Mouse (Mus musculus): Measurements from ENCODE around the gene Tmem199.
A peak's percentile ranks its signal among the peaks of the same experiment; 100 is the strongest.
"Not testable (repeated sequence)": the region's sequence is repeated elsewhere in the genome, so short reads cannot be mapped to it uniquely, and the experiment has no call there.

The Tmem199 gene

DNA sequence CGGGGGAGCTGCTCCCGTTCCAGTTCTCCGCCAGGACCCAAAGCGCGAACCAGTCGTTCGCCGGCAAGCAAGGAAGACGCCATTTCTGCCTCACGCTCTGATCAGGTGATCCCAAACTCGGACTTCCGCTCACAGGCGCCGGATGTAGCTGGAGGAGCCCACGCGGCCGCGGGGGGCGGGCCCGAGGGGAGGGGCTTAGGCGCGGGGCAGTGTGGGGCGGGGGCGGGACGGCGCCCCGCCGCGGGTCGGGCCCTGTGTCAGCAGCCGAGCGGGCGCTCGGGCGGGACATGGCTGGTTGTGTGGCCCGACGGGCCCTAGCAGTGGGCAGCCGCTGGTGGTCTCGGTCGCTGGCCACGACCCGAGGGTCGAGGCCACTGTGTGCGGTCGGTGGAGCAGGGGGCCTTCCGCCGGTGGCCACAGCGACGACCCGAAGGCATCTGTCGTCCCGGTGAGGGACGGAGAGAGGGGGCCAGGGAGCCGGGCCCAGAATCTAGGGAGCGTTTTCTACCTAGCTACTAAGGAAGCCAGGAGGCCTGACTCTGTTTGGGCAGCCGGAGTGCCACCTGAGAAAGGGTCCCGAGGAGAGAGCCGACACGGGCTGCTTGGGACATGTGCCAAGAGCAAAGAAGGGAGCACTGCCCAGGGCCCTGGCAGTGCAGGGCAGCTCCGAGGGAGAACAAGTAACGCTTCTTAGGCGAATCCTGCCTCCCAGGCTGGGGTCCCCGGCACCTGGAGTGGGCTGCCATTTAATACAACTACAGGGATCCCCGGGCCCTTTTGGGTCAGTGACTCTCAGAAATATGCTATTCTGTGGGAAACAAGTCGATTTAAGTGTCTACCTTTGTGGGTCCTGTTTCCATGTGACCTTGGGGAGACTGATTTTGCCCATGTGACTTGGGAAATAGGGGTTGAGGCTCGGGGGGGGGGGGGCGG lies at the start of gene Tmem199, which contains the start of gene Poldip2:
TSS of gene Tmem199 (minus strand) at position 148 of the 933 bp plus-strand sequence.
TSS of gene Poldip2 (plus strand) at position 169 of the 933 bp plus-strand sequence.
- peak; percentile 87 to 91 for DNase-seq (ENCODE audit: low spot score in 2 of 2)

- DNase-seq (ENCODE audit: low spot score in 2 of 2) = peak; percentile 44 to 56
Observed at GRCm38 (mm10) chr11:78560447-78560846, 48.5 kb upstream of the Tmem199 start.

DNA sequence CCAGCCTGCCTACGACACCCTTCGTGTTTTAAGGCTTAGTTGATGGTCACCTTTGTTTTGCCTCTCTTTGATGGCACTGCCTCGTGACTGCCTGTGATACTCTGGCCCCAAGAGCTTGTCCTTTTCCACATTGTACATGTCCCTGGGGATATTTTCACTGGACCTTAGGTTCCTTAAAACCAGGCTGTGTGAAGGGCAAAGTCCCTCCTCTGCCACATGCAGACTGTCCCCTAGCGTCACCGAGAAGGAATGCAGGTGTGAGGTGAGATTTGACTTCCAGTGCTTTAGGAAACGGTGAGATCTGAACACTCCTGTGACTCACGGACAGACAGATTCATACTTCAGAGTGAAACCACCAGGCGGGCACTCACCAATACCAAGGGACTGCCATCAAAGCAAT lies 45.3 kb upstream of the Tmem199 start:
- DNase-seq (ENCODE audit: low spot score in 2 of 2) = no peak

GRCm38 (mm10) chr11:78556070-78556469 lies 44.1 kb upstream of the Tmem199 start:
- DNase-seq (ENCODE audit: low spot score in 2 of 2) = no peak

DNA sequence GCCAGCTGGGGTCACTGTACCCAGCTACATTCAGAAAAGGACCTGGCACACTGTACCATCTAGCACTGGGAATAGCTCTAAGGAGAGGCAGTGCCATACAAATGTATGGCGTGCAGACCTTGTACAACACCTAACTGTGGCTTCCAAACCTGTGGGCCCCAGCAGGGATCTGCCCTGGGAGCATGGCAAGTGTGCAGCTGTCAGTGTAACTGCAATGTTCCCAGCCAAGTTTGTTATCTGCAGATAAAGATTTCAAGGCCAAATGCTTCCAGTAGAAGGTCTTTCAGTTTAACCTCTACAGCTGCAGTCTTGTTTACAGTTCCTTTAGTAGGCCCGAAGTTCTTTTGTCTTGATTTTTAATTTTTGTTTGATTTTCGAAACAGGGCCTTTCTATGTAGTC lies 43.7 kb upstream of the Tmem199 start:
- no peak for DNase-seq (ENCODE audit: low spot score in 2 of 2)

DNA sequence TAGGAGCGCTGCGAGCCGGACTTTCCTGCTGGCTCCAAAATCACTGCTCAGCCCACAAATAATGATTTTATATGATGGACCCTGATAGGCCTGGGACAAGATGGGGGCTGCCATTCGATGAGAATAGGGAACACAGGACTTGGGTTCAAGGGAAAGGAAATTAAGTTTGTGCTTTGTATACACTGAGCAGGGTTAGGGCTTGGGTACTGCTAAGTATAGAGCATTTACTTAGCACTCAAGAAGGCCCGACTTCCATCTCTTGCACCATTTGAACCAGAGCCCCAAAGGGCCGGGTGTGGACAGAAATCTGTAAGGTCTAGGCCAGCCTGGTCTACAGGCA lies 39.1 kb upstream of the Tmem199 start:
- no peak for DNase-seq (ENCODE audit: low spot score in 2 of 2)

DNA sequence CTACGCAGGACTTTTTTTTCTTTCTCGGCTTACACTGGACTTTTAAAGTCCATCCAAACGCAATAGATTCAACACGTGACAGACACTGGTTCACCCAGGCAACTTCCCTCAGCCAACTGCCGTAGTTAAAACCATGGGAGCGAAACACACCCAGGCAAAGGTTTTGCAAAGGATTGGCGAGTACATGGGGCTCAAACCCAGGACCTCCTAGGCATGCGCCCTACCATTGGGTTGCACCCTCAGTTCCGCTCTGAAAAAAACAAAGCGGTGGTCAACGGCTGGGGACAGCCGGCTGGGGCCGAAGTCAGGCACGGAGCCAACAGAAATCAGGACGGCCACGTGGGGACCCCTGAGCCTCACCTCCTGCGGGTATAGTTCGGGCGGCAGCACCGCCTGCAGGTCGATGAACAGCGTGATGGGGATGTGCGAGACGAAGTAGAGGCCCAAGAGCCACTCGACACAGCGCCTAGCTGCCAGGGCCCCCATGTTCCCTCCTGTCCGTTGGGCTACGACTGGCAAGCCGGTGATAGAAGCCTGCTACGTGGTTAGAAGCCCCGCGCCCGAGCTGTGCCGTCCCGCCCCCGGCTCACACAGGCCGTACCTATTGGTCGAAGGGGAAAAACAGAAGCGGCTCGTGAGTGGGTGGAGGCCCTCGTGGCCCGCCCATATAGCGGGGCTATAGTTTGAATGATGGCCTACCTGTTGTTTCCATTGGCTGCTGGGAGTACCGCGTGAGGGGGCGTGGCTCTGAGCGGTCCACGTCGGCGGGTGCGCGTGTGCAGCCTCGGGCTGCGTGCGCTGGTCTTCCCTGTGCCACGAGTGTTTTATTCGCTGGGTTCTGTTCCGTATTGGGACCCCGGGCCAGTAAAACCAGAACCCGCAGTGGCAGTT lies 38.4 kb upstream of the Tmem199 start, which contains the start of gene Tmem97:
TSS of gene Tmem97 (minus strand) at position 610 of the 891 bp plus-strand sequence.
- peak; percentile 95 for DNase-seq (ENCODE audit: low spot score in 2 of 2)

GRCm38 (mm10) chr11:78549491-78549987 lies 37.6 kb upstream of the Tmem199 start:
- DNase-seq (ENCODE audit: low spot score in 2 of 2) = no peak

GRCm38 (mm10) chr11:78547718-78548460 lies 35.9 kb upstream of the Tmem199 start:
- no peak for DNase-seq (ENCODE audit: low spot score in 2 of 2)

DNA sequence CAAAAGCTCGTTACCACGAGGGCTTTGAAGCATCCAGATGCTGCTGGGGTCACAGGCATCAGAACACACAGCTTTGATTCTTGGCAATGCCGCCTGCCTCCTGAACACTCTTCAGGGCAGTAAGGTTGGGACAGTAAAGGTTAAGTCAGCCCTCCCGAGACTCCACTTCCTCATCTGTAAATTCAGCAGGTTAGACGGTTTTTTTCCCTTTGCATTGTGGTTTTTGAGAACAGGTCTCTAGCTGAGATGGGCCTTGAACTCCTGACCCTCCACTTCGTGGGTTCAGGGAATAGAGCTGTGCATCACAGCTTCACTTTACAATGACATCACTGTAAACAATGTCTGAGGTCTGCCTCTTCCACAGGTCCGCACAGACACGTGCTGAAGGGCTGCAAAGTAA lies 33.2 kb upstream of the Tmem199 start:
- no peak for DNase-seq (ENCODE audit: low spot score in 2 of 2)

- no peak for DNase-seq (ENCODE audit: low spot score in 2 of 2)
Observed at GRCm38 (mm10) chr11:78544449-78545111, 32.6 kb upstream of the Tmem199 start.

DNA sequence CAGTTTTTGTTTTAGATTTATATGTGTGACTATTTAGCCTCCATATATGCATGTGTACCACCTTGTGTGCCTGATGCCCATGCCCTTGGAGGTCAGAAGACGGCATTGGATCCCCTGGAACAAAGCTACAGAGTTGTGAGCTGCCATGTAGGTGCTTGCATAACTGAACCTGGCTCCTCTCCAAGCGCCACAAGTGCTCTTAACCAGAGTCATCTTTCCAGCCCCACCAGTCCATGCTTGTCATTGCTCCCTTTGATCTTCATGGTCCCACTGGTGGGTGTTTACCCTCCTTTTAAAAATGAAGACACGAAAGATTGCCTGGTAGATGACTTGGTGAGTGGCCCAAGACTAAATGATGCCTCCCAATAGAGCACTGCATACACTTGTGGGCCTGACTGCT lies 28.4 kb upstream of the Tmem199 start:
- DNase-seq (ENCODE audit: low spot score in 2 of 2) = no peak

- DNase-seq (ENCODE audit: low spot score in 2 of 2) = no peak
Observed at GRCm38 (mm10) chr11:78536690-78537084, 24.7 kb upstream of the Tmem199 start.

GRCm38 (mm10) chr11:78536080-78536689 lies 24.2 kb upstream of the Tmem199 start, which contains the start of the genes Tnfaip1 and Ift20:
Gene Tnfaip1, minus strand, starts transcription at chr11:78536332.
Gene Ift20, plus strand, starts transcription at chr11:78536361.
- DNase-seq (ENCODE audit: low spot score in 2 of 2) = peak; percentile 99

GRCm38 (mm10) chr11:78535376-78536079 lies 23.6 kb upstream of the Tmem199 start:
- peak in 1 of 2 experiments; percentile 12 for DNase-seq (ENCODE audit: low spot score in 2 of 2)

GRCm38 (mm10) chr11:78534516-78534915 lies 22.5 kb upstream of the Tmem199 start:
- DNase-seq (ENCODE audit: low spot score in 2 of 2) = no peak

GRCm38 (mm10) chr11:78531515-78531914 lies 19.5 kb upstream of the Tmem199 start:
- DNase-seq (ENCODE audit: low spot score in 2 of 2) = not testable (repeated sequence)

DNA sequence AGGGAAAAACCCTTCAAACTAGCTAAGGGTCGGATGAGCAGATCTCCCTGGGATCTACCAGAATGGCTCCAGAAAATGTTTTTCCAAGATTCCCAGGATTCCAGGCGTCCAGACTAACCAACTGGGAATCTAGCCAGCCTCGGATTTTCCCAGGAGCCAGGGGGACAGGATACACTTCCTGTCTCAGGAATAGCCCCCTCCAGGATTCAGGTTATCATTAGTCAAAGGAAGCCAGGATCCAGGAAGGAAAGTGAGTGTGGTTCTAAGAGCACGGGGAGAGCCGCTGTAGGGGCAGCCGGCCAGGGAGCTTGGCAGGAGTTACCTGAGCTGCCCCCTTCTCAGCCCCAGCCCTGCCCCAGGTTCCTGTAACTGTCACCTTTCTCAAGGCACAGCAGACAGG lies 19.1 kb upstream of the Tmem199 start:
- DNase-seq (ENCODE audit: low spot score in 2 of 2) = no peak

DNA sequence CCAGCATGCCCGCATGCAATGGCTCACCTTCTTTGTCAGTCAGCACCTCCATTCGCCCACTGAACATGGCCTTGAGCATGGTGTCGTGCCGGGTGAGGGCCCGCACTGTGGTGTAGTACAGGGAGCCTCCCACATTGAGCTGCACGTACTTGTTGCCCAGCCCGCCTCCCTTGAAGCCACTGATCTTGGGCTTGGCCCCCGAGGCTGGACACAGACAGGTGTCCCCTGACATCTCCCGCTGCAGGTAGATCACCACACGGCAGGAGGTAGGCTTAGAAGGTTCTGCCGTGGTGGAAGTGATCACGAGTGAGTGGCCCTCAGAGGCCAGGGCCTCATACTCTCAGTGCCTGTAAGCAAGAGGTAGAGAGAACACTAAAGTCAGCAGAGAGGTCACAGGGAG lies 18.0 kb upstream of the Tmem199 start:
- DNase-seq (ENCODE audit: low spot score in 2 of 2) = no peak

- no peak for DNase-seq (ENCODE audit: low spot score in 2 of 2)
Observed at GRCm38 (mm10) chr11:78528714-78529113, 16.7 kb upstream of the Tmem199 start.
